Mouse (Mus musculus): ENCODE results near the gene Cd209a. TPM values are rescaled to one million over a fixed set of nuclear protein-coding genes. Genes with fewer than 3 reads are reported as not detected.

Gene Cd209a
- total and polyA plus RNA-seq, 3 experiments, result not detected

DNA sequence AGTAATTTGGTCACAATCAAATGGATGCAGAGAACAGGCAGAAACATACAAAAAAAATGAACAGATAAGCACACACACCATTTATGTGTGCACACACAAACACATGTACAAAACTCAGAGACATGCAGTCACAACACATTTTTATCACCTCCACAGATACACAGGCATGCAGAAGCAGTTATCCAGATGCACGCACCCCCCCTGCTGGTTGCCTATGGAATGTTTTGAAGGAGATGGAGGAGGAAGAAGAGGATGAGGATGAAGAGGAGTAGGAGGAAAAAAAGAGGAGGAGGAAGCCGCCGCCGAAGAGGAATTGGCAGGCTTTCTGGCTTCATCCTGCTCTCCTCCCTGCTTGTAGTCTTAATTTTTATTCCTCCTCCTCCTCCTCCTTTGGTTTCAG is 43.1 kb downstream of the Cd209a start:
- no peak overlapping the region for H3K4me2 ChIP-seq (ENCODE audit: insufficient read depth, low read depth, poor library complexity, severe bottlenecking)
- dilution Hi-C loops (cut with MboI; ENCODE audit: extremely low pct_ligation_motif_present, extremely low pct_unique_long_range_greater_than_20kb, low sequenced_read_pairs) (no loop called here), in situ Hi-C loops (cut with MboI; ENCODE audit: low pct_ligation_motif_present, low pct_unique_long_range_greater_than_20kb, low sequenced_read_pairs) (loop anchor here (25.0 kb wide), 2 partner anchors 432 to 657 kb away; partner anchors contain the start of gene Cd209g)
- H3K79me2 ChIP-seq (replicated peaks; ENCODE audit: control insufficient read depth, extremely low read depth, insufficient read depth, poor library complexity, severe bottlenecking), result no peaks in the 10 kb centered on the region
- no peak overlapping the region for H3K9ac ChIP-seq (ENCODE audit: insufficient read depth, low read depth)
- no peaks in the 10 kb centered on the region for H3K36me3 ChIP-seq (replicated peaks in 1 of 2; ENCODE audit: control insufficient read depth in 1 of 2, insufficient read depth in 1 of 2, low read length in 1 of 2)
- DNase-seq (ENCODE audit: extremely low read depth), result peak; percentile 22
- TF ChIP-seq CTCF (conservative IDR thresholded peaks at IDR 0.05 in 1 of 2, IDR thresholded peaks at IDR 0.05 in 1 of 2; ENCODE audit: low read depth in 2 of 2, low read length in 2 of 2) (peak; percentile 19 to 58; a peak in 2 of 4 replicates), KAT2A (IDR thresholded peaks at IDR 0.05; ENCODE audit: insufficient replicate concordance, low read length) (no peak), POLR2AphosphoS2 (IDR thresholded peaks at IDR 0.05; ENCODE audit: low read depth, low read length) (no peak), CHD1 (IDR thresholded peaks at IDR 0.05; ENCODE audit: low read depth, low read length) (no peak), IRF4 (IDR thresholded peaks at IDR 0.05; ENCODE audit: low read depth, low read length) (no peak), GABPA (IDR thresholded peaks at IDR 0.05; ENCODE audit: insufficient replicate concordance, low read depth, low read length) (no peak), RCOR1 (conservative IDR thresholded peaks at IDR 0.05; ENCODE audit: low read depth, low read length) (no peak), SMC3 (IDR thresholded peaks at IDR 0.05; ENCODE audit: low read depth, low read length) (0 out of 2 replicates have a peak, but pooled peaks have one; percentile 23), MAFK (IDR thresholded peaks at IDR 0.05; ENCODE audit: insufficient replicate concordance, low read length) (no peak), NELFE (IDR thresholded peaks at IDR 0.05; ENCODE audit: low read depth, low read length) (no peak), RAD21 (IDR thresholded peaks at IDR 0.05; ENCODE audit: low read depth, low read length) (peak; percentile 45), MYC (IDR thresholded peaks at IDR 0.05; ENCODE audit: low read depth, low read length) (no peak), NRF1 (IDR thresholded peaks at IDR 0.05; ENCODE audit: low read depth, low read length) (no peak), JUN (IDR thresholded peaks at IDR 0.05; ENCODE audit: insufficient read depth, low read depth, low read length) (no peak), BHLHE40 (IDR thresholded peaks at IDR 0.05; ENCODE audit: low read depth, low read length) (no peak), ZC3H11A (IDR thresholded peaks at IDR 0.05; ENCODE audit: low read depth, low read length) (no peak)
- H3K9me3 ChIP-seq (replicated peaks; ENCODE audit: low read length), result no peaks in the 10 kb centered on the region
- peaks cover 22% of the 10 kb centered on the region for H3K27me3 ChIP-seq (replicated peaks)
- no peak overlapping the region for H3K4me3 ChIP-seq (replicated peaks in 1 of 3; ENCODE audit: low read depth in 2 of 3, low read length in 2 of 3, poor library complexity in 1 of 3)
- H3K4me1 ChIP-seq (ENCODE audit: control insufficient read depth in 1 of 2, insufficient read depth in 2 of 2), result peaks cover 4 to 16% of the 10 kb centered on the region in 2 experiments
- no peak overlapping the region for H3K27ac ChIP-seq (ENCODE audit: insufficient read depth, low read depth)

DNA sequence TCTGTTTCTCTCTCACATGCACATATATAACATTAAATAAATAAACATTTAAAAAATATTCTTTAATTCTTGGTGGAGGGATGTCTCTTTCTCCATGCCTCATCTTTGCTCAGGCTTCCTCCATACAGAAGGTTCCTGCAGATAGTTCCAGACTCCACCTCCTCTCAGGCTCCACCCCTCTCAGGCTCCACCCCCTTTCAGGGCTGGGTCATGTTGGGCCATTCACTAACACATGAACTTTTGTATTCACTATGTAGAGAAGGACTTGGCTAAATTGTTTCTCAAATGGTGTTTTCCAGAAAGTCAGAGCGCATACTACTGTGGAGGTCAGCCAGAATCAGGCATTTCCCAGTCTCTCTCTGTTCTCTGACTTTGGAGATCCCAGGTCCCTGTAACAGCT is 47.3 kb downstream of the Cd209a start:
- Histone ChIP-seq H3K9me3 (replicated peaks; ENCODE audit: low read length) (no peaks in the 10 kb centered on the region), H3K36me3 (replicated peaks in 1 of 2; ENCODE audit: control insufficient read depth in 1 of 2, insufficient read depth in 1 of 2, low read length in 1 of 2) (no peaks in the 10 kb centered on the region), H3K4me1 (ENCODE audit: control insufficient read depth in 1 of 2, insufficient read depth in 2 of 2) (0 out of 4 replicates have a peak, but pooled peaks cover 0 to 3% of the 10 kb centered on the region in 2 experiments), H3K27ac (ENCODE audit: insufficient read depth, low read depth) (no peak overlapping the region), H3K79me2 (replicated peaks; ENCODE audit: control insufficient read depth, extremely low read depth, insufficient read depth, poor library complexity, severe bottlenecking) (no peaks in the 10 kb centered on the region), H3K4me2 (ENCODE audit: insufficient read depth, low read depth, poor library complexity, severe bottlenecking) (no peak overlapping the region), H3K4me3 (replicated peaks in 1 of 3; ENCODE audit: low read depth in 2 of 3, low read length in 2 of 3, poor library complexity in 1 of 3) (no peak overlapping the region), H3K27me3 (replicated peaks) (peaks cover 3% of the 10 kb centered on the region), H3K9ac (ENCODE audit: insufficient read depth, low read depth) (no peak overlapping the region)
- TF ChIP-seq CTCF (conservative IDR thresholded peaks at IDR 0.05 in 1 of 2, IDR thresholded peaks at IDR 0.05 in 1 of 2; ENCODE audit: low read depth in 2 of 2, low read length in 2 of 2), result no peak
- in situ Hi-C loops (cut with MboI; ENCODE audit: low pct_ligation_motif_present, low pct_unique_long_range_greater_than_20kb, low sequenced_read_pairs), result loop anchor here (25.0 kb wide), 2 partner anchors 436 to 661 kb away; partner anchors contain the start of gene Cd209g
- dilution Hi-C loops (cut with MboI; ENCODE audit: extremely low pct_ligation_motif_present, extremely low pct_unique_long_range_greater_than_20kb, low sequenced_read_pairs), result no loop called here
- DNase-seq (ENCODE audit: extremely low read depth), result peak; percentile 31
